Mouse (Mus musculus) intestine, postnatal 0 days (tissue): ENCODE results near the gene Katnb1. TPM values are rescaled to one million over a fixed set of nuclear protein-coding genes. Genes with fewer than 3 reads are reported as not detected.

Experiments used
- ATAC-seq: fragments of 200-750 bp; cut with Nextera tagmentation; 2 replicates; pipeline ENCODE4 v1.8.0; 2017; ENCODE audit warnings: mild to moderate bottlenecking, moderate TSS enrichment, moderate library complexity
- H3K27ac ChIP-seq: fragments of 300-500 bp; sonication (generic); 2 replicates; pipeline ENCODE4 v1.5.1; 2014; ENCODE audit warnings: mild to moderate bottlenecking, low read depth, low read length, moderate library complexity
- H3K27me3 ChIP-seq: fragments of 300-500 bp; sonication (generic); replicated peaks from 2 replicates; pipeline ENCODE4 v1.6.1; 2014; ENCODE audit warnings: low read length, mixed read lengths; ENCODE audit not compliant: control insufficient read depth, insufficient read depth
- H3K36me3 ChIP-seq: fragments of 300-500 bp; sonication (generic); 2 replicates; pipeline ENCODE4 v1.6.1; 2014; ENCODE audit warnings: mild to moderate bottlenecking, moderate library complexity; ENCODE audit not compliant: control insufficient read depth, insufficient read depth
- H3K4me1 ChIP-seq: fragments of 300-500 bp; sonication (generic); replicated peaks from 2 replicates; pipeline ENCODE4 v1.6.1; 2014; ENCODE audit warnings: antibody characterized with exemption, low read length, mixed read lengths; ENCODE audit not compliant: control insufficient read depth, insufficient read depth
- H3K4me2 ChIP-seq: fragments of 300-500 bp; sonication (generic); replicated peaks from 2 replicates; pipeline ENCODE4 v1.6.1; 2014; ENCODE audit warnings: low read depth, mild to moderate bottlenecking, moderate library complexity
- H3K4me3 ChIP-seq: fragments of 300-500 bp; sonication (generic); 2 replicates; pipeline ENCODE4 v1.5.1; 2014; ENCODE audit warnings: low read depth, low read length
- H3K9ac ChIP-seq: fragments of 300-500 bp; sonication (generic); 2 replicates; pipeline ENCODE4 v1.6.1; 2014; ENCODE audit warnings: mild to moderate bottlenecking, low read depth, low read length
- H3K9me3 ChIP-seq: fragments of 300-500 bp; sonication (generic); 2 replicates; pipeline ENCODE4 v1.6.1; 2016; ENCODE audit warnings: mixed run types; ENCODE audit not compliant: control insufficient read depth
- CTCF ChIP-seq: sonication (generic); IDR thresholded peaks from 2 replicates; pipeline ENCODE4 v1.5.1; 2016; ENCODE audit warnings: low read depth, mild to moderate bottlenecking, control low read depth, antibody characterized with exemption, moderate library complexity
- WGBS: fragments of 180-500 bp; shearing (Covaris S2); extraction: QIAGEN DNeasy Blood & Tissue Kit; methylation state at CpG from one replicate; pipeline ENCODE4 v1.1.7; 2014; 5-methylcytosine and 5-hydroxymethylcytosine counted together
- polyA plus RNA-seq: library from polyadenylated mRNA; unstranded; fragments of >200 nt; fragmentation: Nextera tagmentation; extraction: Ambion mirVana; gene quantifications from 2 replicates; pipeline ENCODE4 v1.2.1, GENCODE M21; 2015

Gene Katnb1
- polyA plus RNA-seq, 1 experiment from 2014 or later: 12.7 TPM

DNA sequence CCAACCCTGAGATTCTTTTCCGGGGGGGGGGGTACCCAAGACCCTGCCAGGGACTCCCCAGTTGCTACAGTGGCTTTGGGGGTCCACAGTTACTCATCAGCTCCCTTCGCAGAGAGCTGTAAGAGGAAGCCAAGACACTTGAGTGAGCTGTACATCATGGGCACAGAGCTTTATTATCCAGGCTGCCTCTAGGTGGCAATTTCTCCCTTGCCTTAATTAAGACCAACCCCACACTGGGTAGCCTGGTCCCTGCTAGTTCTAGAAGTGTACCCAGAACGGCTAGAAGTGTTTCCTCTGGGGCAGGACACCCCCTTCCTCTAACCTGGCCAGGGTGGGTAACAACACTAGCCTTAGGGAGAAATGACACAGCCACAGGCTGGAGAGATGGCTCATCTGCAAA, 54.3 kb downstream of the Katnb1 start:
- Histone ChIP-seq H3K27ac (no peak overlapping the region), H3K27me3 (no peaks in the 10 kb centered on the region), H3K4me3 (no peak overlapping the region), H3K4me2 (no peak overlapping the region), H3K4me1 (peaks cover 12% of the 10 kb centered on the region; the same call in 1 of the 2 replicates), H3K36me3 (peaks cover 26% of the 10 kb centered on the region; the same call in 1 of the 2 replicates), H3K9ac (no peak overlapping the region), H3K9me3 (no peaks in the 10 kb centered on the region)
- no peak for ATAC-seq
- TF ChIP-seq CTCF: peak; percentile 57
- 61% methylated on average over 3 of the region's 3 CpGs for WGBS

DNA sequence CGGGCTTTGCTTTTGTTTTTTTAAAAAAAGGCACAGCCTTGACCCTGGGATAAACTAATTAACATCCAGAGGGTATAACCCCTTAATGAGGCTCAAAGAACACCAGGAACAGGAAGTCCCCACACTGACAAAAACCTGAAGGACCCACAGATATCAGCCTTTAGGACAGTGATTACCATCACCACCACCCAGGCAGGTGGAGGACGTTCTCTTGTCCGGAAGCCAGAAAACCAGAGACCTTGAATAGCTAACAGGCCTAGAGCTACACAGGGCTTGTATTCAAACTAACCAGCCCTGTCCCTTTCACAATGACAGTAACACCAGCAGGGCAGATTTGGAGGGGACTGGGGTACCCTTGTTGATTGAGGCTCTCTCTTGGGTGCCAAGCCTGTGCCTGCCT, 55.2 kb downstream of the Katnb1 start:
- Histone ChIP-seq H3K4me3 (no peak overlapping the region), H3K27ac (no peak overlapping the region), H3K27me3 (no peaks in the 10 kb centered on the region), H3K4me1 (peaks cover 12% of the 10 kb centered on the region), H3K9ac (no peak overlapping the region), H3K4me2 (no peak overlapping the region), H3K36me3 (peaks cover 19% of the 10 kb centered on the region; the same call in 1 of the 2 replicates), H3K9me3 (no peaks in the 10 kb centered on the region)
- ATAC-seq: no peak
- TF ChIP-seq CTCF: no peak
- 67% methylated on average over 3 of the region's 3 CpGs for WGBS

DNA sequence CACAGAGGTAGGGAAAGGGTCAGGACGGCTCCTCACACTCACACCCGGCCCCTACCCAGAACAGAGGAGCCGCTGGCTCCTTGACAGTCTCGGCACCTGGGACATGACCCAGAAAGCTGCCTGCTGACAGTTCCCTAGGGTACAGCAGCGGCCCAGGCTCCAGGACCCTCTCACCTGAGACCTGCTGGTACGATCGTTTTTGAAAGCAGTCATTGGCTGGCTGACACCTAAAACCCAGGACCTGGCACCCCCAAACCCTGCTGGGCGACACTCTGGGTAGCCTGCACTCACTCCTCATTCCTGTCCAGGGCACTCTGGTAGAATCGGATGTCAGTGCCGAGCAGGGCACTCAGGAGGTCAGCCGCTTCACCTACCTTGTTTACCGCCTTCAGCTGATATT, 56.2 kb downstream of the Katnb1 start:
- H3K4me1 ChIP-seq: peaks cover 20% of the 10 kb centered on the region
- no peak overlapping the region for H3K9ac ChIP-seq
- H3K4me3 ChIP-seq: peak overlapping the region; percentile 36; the same call in 1 of the 2 replicates
- H3K27me3 ChIP-seq: no peaks in the 10 kb centered on the region
- H3K36me3 ChIP-seq: peaks cover 19% of the 10 kb centered on the region; the same call in 1 of the 2 replicates
- ATAC-seq: no peak
- no peak overlapping the region for H3K27ac ChIP-seq
- H3K9me3 ChIP-seq: no peaks in the 10 kb centered on the region
- 40% methylated on average over 12 of the region's 12 CpGs for WGBS
- peak overlapping the region; percentile 68 for H3K4me2 ChIP-seq
- TF ChIP-seq CTCF: no peak

DNA sequence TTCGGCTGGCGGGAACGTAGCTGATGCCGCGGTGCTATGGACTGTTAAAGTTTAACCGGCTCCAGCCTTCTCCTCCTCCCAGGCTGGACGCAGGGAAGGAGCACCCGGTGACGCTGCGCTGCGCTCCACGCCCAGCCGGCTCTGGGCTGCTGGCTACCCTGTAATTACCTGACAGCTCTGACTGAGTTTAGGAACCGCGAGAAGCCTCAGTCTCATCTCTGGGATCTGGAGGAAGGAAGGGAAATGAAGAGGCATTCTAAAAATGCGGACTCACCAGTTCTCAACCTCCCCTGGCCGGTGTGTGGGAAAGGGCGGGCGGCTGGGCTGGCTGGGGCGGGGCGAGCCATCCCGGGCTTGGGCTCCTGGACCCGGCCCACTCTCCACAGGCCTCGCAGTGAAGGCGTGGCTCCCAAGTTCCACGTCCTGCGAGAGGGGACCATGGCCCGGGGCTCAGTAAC, 56.7 kb downstream of the Katnb1 start:
- TF ChIP-seq CTCF: no peak
- no peaks in the 10 kb centered on the region for H3K9me3 ChIP-seq
- WGBS: 7% methylated on average over 28 of the region's 28 CpGs
- H3K27me3 ChIP-seq: no peaks in the 10 kb centered on the region
- H3K4me2 ChIP-seq: peak overlapping the region; percentile 68
- peak overlapping the region; percentile 36 for H3K4me3 ChIP-seq
- ATAC-seq: peak; percentile 62
- no peak overlapping the region for H3K9ac ChIP-seq
- H3K4me1 ChIP-seq: peaks cover 21% of the 10 kb centered on the region
- peaks cover 19% of the 10 kb centered on the region; the same call in 1 of the 2 replicates for H3K36me3 ChIP-seq
- no peak overlapping the region for H3K27ac ChIP-seq

DNA sequence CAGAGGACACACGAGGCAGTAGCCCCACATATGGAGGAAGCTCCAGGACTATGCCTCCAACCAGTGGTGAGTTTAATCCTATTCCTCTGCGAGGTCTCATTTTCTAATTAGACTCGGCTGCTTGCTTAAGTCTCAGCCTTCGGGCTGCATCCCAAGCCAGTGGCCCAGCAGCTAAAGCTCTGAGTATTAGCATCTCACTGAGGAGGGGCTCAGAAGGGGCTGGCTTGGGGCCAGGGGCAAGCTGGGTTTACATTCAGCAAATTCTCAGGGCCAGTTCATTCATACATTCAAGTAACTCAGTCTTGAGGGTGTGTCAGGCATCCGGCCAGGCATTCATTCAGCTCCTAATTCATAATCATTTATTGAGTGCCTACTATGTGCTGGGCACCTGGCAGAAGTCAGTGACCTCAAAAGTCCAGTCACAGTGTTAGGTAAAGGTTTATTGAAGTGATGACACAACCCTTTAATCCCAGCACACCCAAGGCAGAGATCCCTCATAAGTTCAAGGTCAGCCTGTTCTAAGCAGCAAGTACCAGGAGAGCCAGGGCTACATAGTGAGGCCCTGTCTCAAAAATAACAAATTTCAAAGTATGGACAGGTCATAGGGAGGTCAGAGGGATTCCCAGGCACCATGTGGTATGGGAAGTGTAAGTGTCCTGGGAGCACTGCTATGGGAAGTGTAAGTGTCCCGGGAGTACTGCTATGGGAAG, 57.5 kb downstream of the Katnb1 start:
- Histone ChIP-seq H3K4me1 (peaks cover 27% of the 10 kb centered on the region), H3K4me2 (peak overlapping the region; percentile 68), H3K9ac (no peak overlapping the region), H3K27me3 (no peaks in the 10 kb centered on the region), H3K4me3 (peak overlapping the region; percentile 36; the same call in 1 of the 2 replicates), H3K36me3 (peaks cover 12% of the 10 kb centered on the region; the same call in 1 of the 2 replicates), H3K9me3 (no peaks in the 10 kb centered on the region), H3K27ac (no peak overlapping the region)
- peak; percentile 5; the same call in 1 of the 2 replicates for TF ChIP-seq CTCF
- ATAC-seq: no peak
- 33% methylated on average over 6 of the region's 6 CpGs for WGBS

DNA sequence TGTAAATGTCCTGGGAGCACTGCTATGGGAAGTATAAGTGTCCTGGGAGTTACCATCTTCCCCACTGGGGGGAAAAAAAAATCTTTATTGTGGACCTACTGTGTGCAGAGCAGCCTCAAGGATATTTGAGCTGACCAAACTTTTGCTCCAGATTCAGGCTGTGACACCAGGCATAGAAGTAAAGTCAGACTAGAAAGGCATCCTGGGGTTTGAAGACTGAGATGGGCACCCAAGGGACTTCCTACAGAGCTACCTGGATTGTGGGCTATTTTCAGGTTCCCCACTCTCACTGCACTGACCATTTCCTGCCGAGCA, 58.0 kb downstream of the Katnb1 start:
- H3K4me2 ChIP-seq: no peak overlapping the region
- no peaks in the 10 kb centered on the region for H3K27me3 ChIP-seq
- TF ChIP-seq CTCF: no peak
- no peaks in the 10 kb centered on the region for H3K9me3 ChIP-seq
- H3K4me1 ChIP-seq: peaks cover 27% of the 10 kb centered on the region
- no peak overlapping the region for H3K9ac ChIP-seq
- no peak overlapping the region for H3K27ac ChIP-seq
- WGBS: 27% methylated on average over 1 of the region's 1 CpGs
- H3K4me3 ChIP-seq: no peak overlapping the region
- H3K36me3 ChIP-seq: peaks cover 12% of the 10 kb centered on the region; the same call in 1 of the 2 replicates
- no peak for ATAC-seq
